Mouse (Mus musculus) brain, embryonic 14.5 days (tissue): ENCODE measurements around the gene Gm14085.
"Not testable (repeated sequence)": the region's sequence is repeated elsewhere in the genome, so short reads cannot be mapped to it uniquely, and the experiment has no call there.

ENCODE experiments used
- CTCF ChIP-seq: fragments of 200-500 bp; IDR thresholded peaks from 2 replicates; pipeline ENCODE4 v1.5.1; 2012; ENCODE audit warnings: inconsistent platforms, mild to moderate bottlenecking, moderate library complexity, borderline replicate concordance; ENCODE audit not compliant: insufficient read depth, insufficient read length; ENCODE audit errors: extremely low read depth
- POLR2A ChIP-seq: fragments of 200-500 bp; IDR thresholded peaks from 2 replicates; pipeline ENCODE4 v1.6.1; 2012; ENCODE audit warnings: mild to moderate bottlenecking, inconsistent platforms, borderline replicate concordance; ENCODE audit not compliant: poor library complexity, insufficient read depth, insufficient read length, severe bottlenecking; ENCODE audit errors: extremely low read depth

DNA sequence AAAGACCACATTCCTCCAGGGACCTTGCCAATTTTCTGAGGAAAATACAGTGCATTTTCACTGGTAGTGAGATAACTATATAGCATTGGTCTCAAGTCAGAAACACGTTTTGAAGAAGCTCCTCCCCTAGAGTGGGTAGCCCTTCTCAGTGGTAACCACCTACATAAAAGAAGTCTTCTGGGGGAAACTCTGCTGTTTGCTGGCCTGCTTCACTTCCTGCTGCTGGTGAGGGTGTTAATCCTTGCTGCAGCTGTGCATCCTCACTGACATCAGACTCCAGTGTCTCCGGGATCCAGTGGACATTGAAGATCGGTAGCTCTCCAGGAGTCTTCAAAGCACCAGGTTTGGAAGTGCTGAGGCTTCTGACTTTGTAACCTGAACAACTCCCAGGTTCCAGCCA lies 913 bp downstream of the Gm14085 start:
- TF ChIP-seq POLR2A, CTCF: not testable (repeated sequence)
